Mouse (Mus musculus) heart, postnatal 0 days (tissue): Measurements from ENCODE around the gene Glipr2.

ENCODE experiments used
- CTCF ChIP-seq: IDR thresholded peaks from 2 replicates; pipeline ENCODE4 v1.5.1; 2016; ENCODE audit warnings: antibody characterized with exemption, control low read depth, low read depth
- EP300 ChIP-seq: IDR thresholded peaks from 2 replicates; pipeline ENCODE4 v1.6.1; 2016; ENCODE audit warnings: antibody characterized with exemption, low read depth

DNA sequence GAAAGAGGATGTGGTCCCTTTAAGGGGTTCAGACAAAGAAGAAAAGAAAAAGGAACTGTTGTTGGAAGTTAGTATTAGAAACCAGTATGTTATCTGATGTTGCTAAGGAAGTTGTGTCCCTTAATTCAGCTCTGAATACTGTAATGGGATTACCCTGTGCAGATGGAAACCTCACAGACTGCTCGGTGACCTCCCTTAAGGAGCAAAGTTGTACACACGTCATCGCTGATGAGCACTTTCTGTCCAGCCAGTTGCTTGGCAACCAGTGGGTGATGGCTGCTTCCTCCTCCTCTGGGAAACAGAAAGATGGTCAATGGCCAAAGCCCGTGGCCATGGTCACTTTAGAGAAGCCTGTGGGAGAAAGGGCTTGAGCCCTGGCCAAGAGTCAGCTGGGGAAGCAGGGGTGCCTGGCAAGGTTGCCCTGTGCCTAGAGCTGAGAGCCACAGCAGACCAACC lies 16.4 kb downstream of the Glipr2 start:
- TF ChIP-seq CTCF (no peak), EP300 (no peak)
